Mouse (Mus musculus) limb, embryonic 13.5 days (tissue): ENCODE results near the gene Ube2u. TPM values are rescaled to one million over a fixed set of nuclear protein-coding genes. Genes with fewer than 3 reads are reported as not detected.

ENCODE experiments used
- ATAC-seq: fragments of 200-750 bp; cut with Nextera tagmentation; 2 replicates; pipeline ENCODE4 v1.8.0; 2017; ENCODE audit warnings: low read depth, moderate number of reproducible peaks, moderate TSS enrichment; ENCODE audit not compliant: low FRiP score
- H3K27ac ChIP-seq: fragments of 300-500 bp; sonication (generic); 2 replicates; pipeline ENCODE4 v1.5.1; 2015; ENCODE audit warnings: inconsistent platforms, mild to moderate bottlenecking, moderate library complexity
- H3K27me3 ChIP-seq: fragments of 300-500 bp; sonication (generic); 2 replicates; pipeline ENCODE4 v1.6.1; 2015; ENCODE audit warnings: mild to moderate bottlenecking, inconsistent platforms
- H3K36me3 ChIP-seq: fragments of 300-500 bp; sonication (generic); 2 replicates; pipeline ENCODE4 v1.6.1; 2015; ENCODE audit warnings: inconsistent platforms, mild to moderate bottlenecking, moderate library complexity
- H3K4me1 ChIP-seq: fragments of 300-500 bp; sonication (generic); 2 replicates; pipeline ENCODE4 v1.6.1; 2015; ENCODE audit warnings: inconsistent platforms
- H3K4me2 ChIP-seq: fragments of 300-500 bp; sonication (generic); replicated peaks from 2 replicates; pipeline ENCODE4 v1.6.1; 2015; ENCODE audit warnings: inconsistent platforms, mild to moderate bottlenecking, moderate library complexity
- H3K4me3 ChIP-seq: fragments of 300-500 bp; sonication (generic); 2 replicates; pipeline ENCODE4 v1.5.1; 2015; ENCODE audit warnings: moderate library complexity, mild to moderate bottlenecking, inconsistent platforms
- H3K9ac ChIP-seq: fragments of 300-500 bp; sonication (generic); 2 replicates; pipeline ENCODE4 v1.6.1; 2015; ENCODE audit warnings: mild to moderate bottlenecking, inconsistent platforms
- H3K9me3 ChIP-seq: fragments of 300-500 bp; sonication (generic); 2 replicates; pipeline ENCODE4 v1.6.1; 2016; ENCODE audit warnings: inconsistent platforms
- WGBS: fragments of 180-500 bp; shearing (Covaris S2); methylation state at CpG from one replicate; pipeline ENCODE4 v1.1.7; 2015; 5-methylcytosine and 5-hydroxymethylcytosine counted together
- polyA plus RNA-seq: library from polyadenylated mRNA; unstranded; fragments of >200 nt; fragmentation: Nextera tagmentation; extraction: Ambion mirVana; gene quantifications from 2 replicates; pipeline ENCODE4 v1.2.1, GENCODE M21; 2015

The Ube2u gene
- polyA plus RNA-seq, 1 experiment from 2014 or later, result 0.17 TPM

GRCm38 (mm10) chr4:100503337-100503736, 24.7 kb downstream of the Ube2u start:
- no peaks in the 10 kb centered on the region for H3K27me3 ChIP-seq
- H3K4me1 ChIP-seq, result no peaks in the 10 kb centered on the region
- H3K36me3 ChIP-seq, result no peaks in the 10 kb centered on the region
- H3K27ac ChIP-seq, result no peak overlapping the region
- H3K4me2 ChIP-seq, result no peak overlapping the region
- no peaks in the 10 kb centered on the region for H3K9me3 ChIP-seq
- 75% methylated on average over 2 of the region's 2 CpGs for WGBS
- ATAC-seq, result no peak
- H3K9ac ChIP-seq, result no peak overlapping the region
- no peak overlapping the region for H3K4me3 ChIP-seq

GRCm38 (mm10) chr4:100517646-100518045, 39.0 kb downstream of the Ube2u start:
- H3K9me3 ChIP-seq, result no peaks in the 10 kb centered on the region
- peaks cover 23% of the 10 kb centered on the region for H3K4me1 ChIP-seq
- 84% methylated on average over 2 of the region's 2 CpGs for WGBS
- no peaks in the 10 kb centered on the region for H3K36me3 ChIP-seq
- no peak overlapping the region for H3K4me2 ChIP-seq
- H3K27ac ChIP-seq, result no peak overlapping the region
- no peaks in the 10 kb centered on the region for H3K27me3 ChIP-seq
- no peak for ATAC-seq
- no peak overlapping the region for H3K9ac ChIP-seq
- H3K4me3 ChIP-seq, result no peak overlapping the region

GRCm38 (mm10) chr4:100522534-100522933, 43.9 kb downstream of the Ube2u start:
- peaks cover 3% of the 10 kb centered on the region for H3K27me3 ChIP-seq
- WGBS, result 25% methylated on average over 6 of the region's 6 CpGs
- no peak for ATAC-seq
- no peak overlapping the region for H3K4me2 ChIP-seq
- no peak overlapping the region for H3K4me3 ChIP-seq
- H3K27ac ChIP-seq, result no peak overlapping the region
- H3K36me3 ChIP-seq, result no peaks in the 10 kb centered on the region
- no peak overlapping the region for H3K9ac ChIP-seq
- H3K9me3 ChIP-seq, result no peaks in the 10 kb centered on the region
- H3K4me1 ChIP-seq, result peaks cover 38% of the 10 kb centered on the region

- Histone ChIP-seq H3K4me1 (peaks cover 53% of the 10 kb centered on the region), H3K27ac (no peak overlapping the region), H3K4me3 (no peak overlapping the region), H3K9ac (no peak overlapping the region), H3K9me3 (no peaks in the 10 kb centered on the region), H3K36me3 (no peaks in the 10 kb centered on the region), H3K4me2 (no peak overlapping the region), H3K27me3 (peaks cover 3% of the 10 kb centered on the region)
- ATAC-seq, result no peak
- 33% methylated on average over 4 of the region's 4 CpGs for WGBS
Observed at GRCm38 (mm10) chr4:100524741-100525140, 46.1 kb downstream of the Ube2u start.

GRCm38 (mm10) chr4:100526296-100526695, 47.6 kb downstream of the Ube2u start:
- H3K4me2 ChIP-seq, result no peak overlapping the region
- H3K27ac ChIP-seq, result no peak overlapping the region
- peaks cover 3% of the 10 kb centered on the region for H3K27me3 ChIP-seq
- WGBS, result 50% methylated on average over 6 of the region's 6 CpGs
- H3K9me3 ChIP-seq, result no peaks in the 10 kb centered on the region
- H3K36me3 ChIP-seq, result no peaks in the 10 kb centered on the region
- no peak overlapping the region for H3K9ac ChIP-seq
- peaks cover 53% of the 10 kb centered on the region for H3K4me1 ChIP-seq
- no peak overlapping the region for H3K4me3 ChIP-seq
- ATAC-seq, result no peak

GRCm38 (mm10) chr4:100527086-100527485, 48.4 kb downstream of the Ube2u start:
- Histone ChIP-seq H3K4me2 (peak overlapping the region; percentile 60), H3K4me1 (peaks cover 45% of the 10 kb centered on the region), H3K36me3 (no peaks in the 10 kb centered on the region), H3K4me3 (peak overlapping the region; percentile 31; the same call in 1 of the 2 replicates), H3K27me3 (peaks cover 3% of the 10 kb centered on the region), H3K9me3 (no peaks in the 10 kb centered on the region), H3K9ac (no peak overlapping the region), H3K27ac (peak overlapping the region; percentile 80)
- peak; percentile 50 for ATAC-seq
- WGBS, result 7% methylated on average over 3 of the region's 3 CpGs

- H3K27ac ChIP-seq, result peak overlapping the region; percentile 80
- peak overlapping the region; percentile 31 for H3K4me3 ChIP-seq
- WGBS, result 2% methylated on average over 15 of the region's 15 CpGs
- H3K9ac ChIP-seq, result no peak overlapping the region
- H3K4me2 ChIP-seq, result peak overlapping the region; percentile 60
- H3K36me3 ChIP-seq, result no peaks in the 10 kb centered on the region
- H3K9me3 ChIP-seq, result no peaks in the 10 kb centered on the region
- H3K4me1 ChIP-seq, result peaks cover 43% of the 10 kb centered on the region
- peak; percentile 91 for ATAC-seq
- H3K27me3 ChIP-seq, result peaks cover 3% of the 10 kb centered on the region
Observed at GRCm38 (mm10) chr4:100527554-100528001, 48.9 kb downstream of the Ube2u start.

GRCm38 (mm10) chr4:100533607-100534006, 55.0 kb downstream of the Ube2u start:
- Histone ChIP-seq H3K4me1 (peaks cover 6% of the 10 kb centered on the region; the same call in 1 of the 2 replicates), H3K4me3 (no peak overlapping the region), H3K27me3 (peaks cover 12% of the 10 kb centered on the region), H3K9ac (no peak overlapping the region), H3K27ac (no peak overlapping the region), H3K36me3 (no peaks in the 10 kb centered on the region), H3K9me3 (no peaks in the 10 kb centered on the region), H3K4me2 (no peak overlapping the region)
- 69% methylated on average over 6 of the region's 6 CpGs for WGBS
- no peak for ATAC-seq

GRCm38 (mm10) chr4:100534946-100535345, 56.3 kb downstream of the Ube2u start:
- H3K36me3 ChIP-seq, result no peaks in the 10 kb centered on the region
- ATAC-seq, result no peak
- H3K4me3 ChIP-seq, result no peak overlapping the region
- peaks cover 4% of the 10 kb centered on the region; the same call in 1 of the 2 replicates for H3K4me1 ChIP-seq
- H3K4me2 ChIP-seq, result no peak overlapping the region
- no peak overlapping the region for H3K9ac ChIP-seq
- peaks cover 12% of the 10 kb centered on the region for H3K27me3 ChIP-seq
- no peaks in the 10 kb centered on the region for H3K9me3 ChIP-seq
- WGBS, result 77% methylated on average over 3 of the region's 3 CpGs
- no peak overlapping the region for H3K27ac ChIP-seq

GRCm38 (mm10) chr4:100537898-100538297, 59.2 kb downstream of the Ube2u start:
- no peaks in the 10 kb centered on the region for H3K36me3 ChIP-seq
- peaks cover 4% of the 10 kb centered on the region; the same call in 1 of the 2 replicates for H3K4me1 ChIP-seq
- no peak overlapping the region for H3K4me3 ChIP-seq
- no peak for ATAC-seq
- H3K9ac ChIP-seq, result no peak overlapping the region
- 5% methylated on average over 3 of the region's 3 CpGs for WGBS
- H3K9me3 ChIP-seq, result no peaks in the 10 kb centered on the region
- peaks cover 12% of the 10 kb centered on the region for H3K27me3 ChIP-seq
- H3K27ac ChIP-seq, result no peak overlapping the region
- no peak overlapping the region for H3K4me2 ChIP-seq

GRCm38 (mm10) chr4:100539483-100539882, 60.8 kb downstream of the Ube2u start:
- Histone ChIP-seq H3K9me3 (no peaks in the 10 kb centered on the region), H3K27ac (no peak overlapping the region), H3K27me3 (peaks cover 12% of the 10 kb centered on the region), H3K9ac (no peak overlapping the region), H3K36me3 (no peaks in the 10 kb centered on the region), H3K4me1 (peaks cover 4% of the 10 kb centered on the region; the same call in 1 of the 2 replicates), H3K4me3 (no peak overlapping the region), H3K4me2 (no peak overlapping the region)
- ATAC-seq, result no peak
- 70% methylated on average over 3 of the region's 3 CpGs for WGBS

GRCm38 (mm10) chr4:100547905-100548304, 69.3 kb downstream of the Ube2u start:
- H3K27ac ChIP-seq, result no peak overlapping the region
- H3K36me3 ChIP-seq, result no peaks in the 10 kb centered on the region
- no peak overlapping the region for H3K9ac ChIP-seq
- H3K27me3 ChIP-seq, result no peaks in the 10 kb centered on the region
- 59% methylated on average over 4 of the region's 4 CpGs for WGBS
- H3K4me2 ChIP-seq, result no peak overlapping the region
- no peaks in the 10 kb centered on the region for H3K4me1 ChIP-seq
- no peak for ATAC-seq
- no peaks in the 10 kb centered on the region for H3K9me3 ChIP-seq
- H3K4me3 ChIP-seq, result no peak overlapping the region

GRCm38 (mm10) chr4:100553296-100553695, 74.6 kb downstream of the Ube2u start:
- WGBS, result 79% methylated on average over 2 of the region's 2 CpGs
- Histone ChIP-seq H3K27ac (no peak overlapping the region), H3K4me2 (no peak overlapping the region), H3K36me3 (no peaks in the 10 kb centered on the region), H3K4me1 (no peaks in the 10 kb centered on the region), H3K9ac (no peak overlapping the region), H3K4me3 (no peak overlapping the region), H3K27me3 (no peaks in the 10 kb centered on the region), H3K9me3 (no peaks in the 10 kb centered on the region)
- ATAC-seq, result no peak
